Mouse (Mus musculus) embryo, embryonic 11 days (tissue): ENCODE results near the gene Aff3.

Source experiments
- DNase-seq: peaks from one replicate; pipeline ENCODE4 v3.0.0-alpha.2; 2015

Gene Aff3

GRCm38 (mm10) chr1:38384010-38384409, 280.7 kb downstream of the Aff3 start:
- DNase-seq = no peak

DNA sequence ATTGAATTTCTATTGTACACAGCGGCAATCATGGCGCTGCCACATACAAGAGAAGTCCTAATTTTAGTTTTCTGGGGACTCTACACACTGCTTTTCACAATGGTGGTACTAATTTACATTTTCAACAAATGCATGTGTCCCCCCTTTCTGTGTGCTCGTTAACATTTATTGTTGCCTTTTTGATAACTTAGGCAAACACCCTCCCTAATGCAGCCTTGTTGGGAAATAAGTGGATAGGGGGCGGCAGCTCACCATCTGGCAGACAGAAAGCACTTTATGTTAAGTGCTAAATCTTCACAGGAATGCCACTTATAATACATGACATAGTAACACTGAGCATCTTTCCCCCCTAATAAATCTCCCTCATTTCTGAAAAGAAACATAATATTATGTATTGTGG, 282.1 kb downstream of the Aff3 start:
- DNase-seq = no peak

DNA sequence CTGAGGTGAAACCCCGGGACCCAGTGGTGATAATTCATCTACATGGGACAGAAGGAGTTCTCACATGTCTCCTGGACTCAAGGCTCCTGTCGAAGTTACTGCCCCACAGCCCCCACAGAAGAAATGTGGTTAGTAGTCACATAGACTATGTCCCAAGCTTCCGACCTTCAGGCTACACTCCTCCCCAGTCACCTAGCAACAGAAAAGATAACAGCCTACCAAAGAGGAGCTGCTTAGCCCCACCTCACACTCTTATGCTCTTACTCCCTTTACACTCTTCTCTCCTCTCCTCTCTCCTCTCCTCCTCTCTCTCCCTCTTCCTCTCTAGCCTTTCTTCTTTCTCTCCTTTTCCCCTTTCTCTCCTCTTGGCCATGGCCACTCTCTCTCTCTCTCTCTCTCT, 286.8 kb downstream of the Aff3 start:
- no peak for DNase-seq

DNA sequence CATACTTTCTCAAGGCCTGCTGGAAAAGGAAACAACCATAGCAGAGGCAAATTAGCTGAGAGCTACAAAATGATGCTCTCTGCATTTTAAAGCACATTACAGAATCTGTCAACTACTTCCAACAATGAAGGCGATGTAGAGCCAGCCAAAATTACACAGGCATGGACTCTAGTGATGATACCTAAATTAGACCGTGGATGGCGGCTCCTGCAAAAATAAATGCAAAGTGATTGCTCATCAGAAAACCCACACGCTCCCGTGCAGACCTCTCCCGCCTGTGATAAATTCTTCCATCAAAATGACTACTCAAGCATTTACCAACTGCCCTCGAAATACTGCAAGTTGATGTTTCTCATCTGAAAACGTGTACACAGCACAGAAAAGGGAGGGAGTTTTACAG, 295.6 kb downstream of the Aff3 start:
- no peak for DNase-seq

DNA sequence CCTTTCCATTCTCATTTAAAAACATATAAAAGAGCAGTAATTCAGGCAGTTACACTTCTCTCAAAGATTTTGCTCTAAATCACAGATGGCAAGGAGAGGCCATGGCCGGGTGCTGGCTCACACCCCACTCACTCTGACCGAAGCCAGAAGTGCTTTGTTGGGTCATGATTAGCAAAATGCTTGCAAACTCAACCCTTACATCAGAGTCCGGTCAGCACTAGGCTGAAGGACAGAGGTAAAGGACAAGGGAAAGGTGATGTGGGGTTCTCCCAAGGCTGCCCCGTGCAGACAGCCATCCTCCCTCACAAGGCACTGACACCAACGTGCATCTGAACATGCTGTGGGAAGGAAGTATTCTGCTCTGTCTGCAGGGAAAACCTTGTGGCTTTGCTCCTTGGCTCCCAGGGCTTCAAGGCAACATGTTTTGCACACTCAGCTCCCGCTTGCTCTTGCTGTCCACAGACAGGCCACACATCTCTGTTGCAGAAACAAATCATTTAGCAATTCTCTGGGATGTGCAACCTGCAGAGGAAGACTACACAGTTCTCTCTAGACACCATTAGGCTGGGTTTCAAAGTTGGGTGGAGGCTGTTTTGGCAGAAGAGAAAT, 296.6 kb downstream of the Aff3 start:
- no peak for DNase-seq

DNA sequence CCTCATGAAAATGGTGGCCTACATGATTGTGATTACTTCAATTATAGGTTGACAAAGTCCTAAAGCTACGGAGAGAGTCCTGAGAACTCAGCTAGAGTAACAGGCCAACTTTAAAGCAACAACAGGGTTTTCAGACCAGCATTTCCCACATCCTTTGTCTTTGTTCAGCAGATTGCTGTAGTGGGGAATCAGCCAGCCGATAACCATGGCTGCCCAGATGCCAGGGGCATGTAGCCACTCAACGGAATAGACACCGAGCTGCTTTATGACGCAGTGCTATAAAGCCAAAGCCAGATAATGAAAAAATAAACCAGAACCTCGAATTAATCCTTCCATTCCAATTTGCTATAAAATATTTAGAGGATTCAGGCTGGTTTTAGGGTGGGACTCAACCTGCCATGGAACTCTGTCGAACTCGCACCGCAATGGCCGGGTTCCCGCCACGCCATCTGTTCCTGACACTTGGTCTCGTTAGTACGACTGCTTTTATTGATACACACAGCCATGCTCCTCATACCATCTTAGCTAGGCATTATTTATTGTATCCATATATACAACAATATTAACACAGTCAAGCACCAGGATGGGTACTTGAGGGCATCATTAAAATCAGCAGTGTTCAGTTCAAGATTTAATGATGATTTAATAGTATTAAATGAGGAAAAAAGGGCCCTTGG, 297.2 kb downstream of the Aff3 start:
- DNase-seq = no peak

- DNase-seq = no peak
These were observed 300.9 kb downstream of the Aff3 start for GRCm38 (mm10) chr1:38363856-38364255.

GRCm38 (mm10) chr1:38362275-38362674, 302.5 kb downstream of the Aff3 start:
- no peak for DNase-seq

GRCm38 (mm10) chr1:38358797-38359349, 305.9 kb downstream of the Aff3 start:
- no peak for DNase-seq

DNA sequence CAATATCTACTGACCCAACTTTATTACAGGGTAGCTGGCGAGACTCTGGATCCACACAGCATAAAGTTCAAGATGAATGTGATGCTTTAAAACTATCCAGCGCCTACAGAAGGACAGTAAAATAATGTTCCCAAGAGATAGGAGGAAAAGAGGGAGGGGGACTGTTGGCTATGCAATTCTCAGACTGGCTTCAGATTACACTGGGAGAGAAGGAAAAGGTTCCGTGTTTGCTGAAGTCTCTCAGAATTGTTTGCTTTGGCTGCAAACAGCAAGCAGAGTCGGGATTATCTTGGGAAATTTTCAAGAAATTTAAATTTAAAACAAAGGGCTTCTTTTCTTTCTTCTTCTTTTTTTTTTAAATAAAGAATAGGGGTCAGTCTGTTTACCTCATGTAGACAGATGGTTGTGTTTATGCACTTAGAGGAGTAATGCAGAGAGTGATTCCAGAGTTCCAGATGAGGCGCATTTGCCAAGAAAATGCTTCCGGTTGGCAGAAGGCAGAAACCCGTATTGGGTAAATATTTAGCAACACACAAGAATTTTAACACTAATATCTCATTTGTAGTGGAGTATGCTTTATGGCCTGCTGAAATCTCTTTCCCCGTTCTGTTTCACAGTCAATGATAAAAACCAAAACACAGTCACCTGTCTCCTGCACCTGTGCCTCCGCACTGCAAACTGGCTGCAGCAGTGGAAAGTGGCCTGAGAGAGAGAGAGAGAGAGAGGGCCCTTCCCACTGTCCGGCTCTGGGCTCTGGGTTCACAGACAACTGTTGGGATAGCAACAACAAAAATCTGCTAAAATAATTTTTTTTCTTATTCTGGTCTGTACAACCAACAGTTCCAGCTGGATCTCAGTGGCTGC, 306.6 kb downstream of the Aff3 start:
- DNase-seq = no peak

DNA sequence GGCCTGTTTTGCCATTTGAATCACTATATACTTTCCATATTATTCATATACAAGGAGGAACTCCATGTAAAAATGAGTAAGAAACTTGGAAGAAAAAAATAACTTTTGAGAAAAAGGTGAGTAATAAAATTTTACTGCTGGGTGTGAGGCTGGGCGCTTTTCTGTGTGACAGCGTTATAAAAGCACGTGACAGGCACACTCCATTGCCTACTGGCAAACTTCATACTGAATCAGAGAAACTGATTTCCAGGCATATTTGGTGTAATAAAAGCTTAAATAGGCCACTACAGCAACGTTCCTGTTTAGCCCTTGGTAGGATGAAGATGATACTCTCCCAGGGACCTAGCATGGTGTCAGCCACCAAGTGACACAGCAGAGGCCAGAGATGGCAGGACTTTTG, 310.2 kb downstream of the Aff3 start:
- DNase-seq = no peak

GRCm38 (mm10) chr1:38347346-38347745, 317.4 kb downstream of the Aff3 start:
- DNase-seq = no peak

DNA sequence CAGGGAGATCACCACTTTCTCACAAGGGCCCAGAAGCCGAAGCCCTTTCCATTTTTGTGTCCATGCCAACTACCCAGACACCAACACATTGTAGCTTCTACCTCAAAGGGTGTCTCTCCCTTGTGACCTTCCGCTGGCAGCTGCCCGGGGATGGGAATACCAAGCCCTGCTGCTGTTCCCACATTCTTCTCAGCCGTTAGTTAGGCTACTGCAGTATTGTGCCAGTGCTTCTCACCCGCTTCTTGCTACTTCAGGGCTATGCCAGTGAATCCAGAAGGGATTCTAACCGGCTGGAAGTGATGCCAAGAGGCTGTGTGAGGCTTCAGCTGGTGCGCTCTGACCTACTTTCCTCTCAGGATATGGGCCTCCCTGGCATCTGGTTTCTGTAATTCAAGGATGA, 330.5 kb downstream of the Aff3 start:
- no peak for DNase-seq

- no peak for DNase-seq
These were observed 331.8 kb downstream of the Aff3 start for GRCm38 (mm10) chr1:38332919-38333318.

DNA sequence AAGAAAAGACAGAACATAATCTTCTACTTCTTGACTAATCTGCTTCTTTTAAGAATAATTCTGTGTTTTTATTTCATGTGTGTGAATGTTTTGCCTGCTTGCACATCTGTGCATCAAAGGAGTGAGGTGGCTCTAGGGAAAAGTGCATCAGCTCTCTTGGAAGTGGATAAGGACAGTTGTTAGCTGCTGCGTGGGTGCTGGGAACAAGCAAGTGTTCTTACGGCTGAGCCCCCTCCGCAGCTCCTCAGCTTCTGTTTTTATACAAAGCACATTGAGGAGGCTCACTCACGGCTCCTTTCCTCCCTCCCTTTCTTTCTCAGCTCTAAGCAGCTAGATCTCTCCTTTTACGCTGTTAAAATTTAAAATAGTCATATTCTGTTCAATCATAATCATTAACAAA, 340.5 kb downstream of the Aff3 start:
- DNase-seq = no peak

- no peak for DNase-seq
These were observed 342.9 kb downstream of the Aff3 start for GRCm38 (mm10) chr1:38321861-38322260.

DNA sequence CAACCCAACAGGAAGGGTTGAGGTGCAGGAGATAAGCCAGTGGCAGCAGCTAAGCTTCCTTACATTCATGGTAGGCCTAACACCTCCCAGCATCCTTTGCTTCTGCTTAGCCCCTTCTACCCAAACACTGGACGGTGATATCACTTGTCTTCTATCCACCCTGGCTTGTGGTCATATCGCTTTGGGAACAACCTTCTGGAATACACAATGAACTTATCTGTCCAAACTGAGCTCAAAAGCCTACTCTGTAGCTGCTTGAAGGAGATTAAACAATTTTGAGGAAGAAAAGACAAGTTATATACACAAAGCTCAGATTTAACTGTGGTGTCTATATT, 343.8 kb downstream of the Aff3 start:
- DNase-seq = no peak

DNA sequence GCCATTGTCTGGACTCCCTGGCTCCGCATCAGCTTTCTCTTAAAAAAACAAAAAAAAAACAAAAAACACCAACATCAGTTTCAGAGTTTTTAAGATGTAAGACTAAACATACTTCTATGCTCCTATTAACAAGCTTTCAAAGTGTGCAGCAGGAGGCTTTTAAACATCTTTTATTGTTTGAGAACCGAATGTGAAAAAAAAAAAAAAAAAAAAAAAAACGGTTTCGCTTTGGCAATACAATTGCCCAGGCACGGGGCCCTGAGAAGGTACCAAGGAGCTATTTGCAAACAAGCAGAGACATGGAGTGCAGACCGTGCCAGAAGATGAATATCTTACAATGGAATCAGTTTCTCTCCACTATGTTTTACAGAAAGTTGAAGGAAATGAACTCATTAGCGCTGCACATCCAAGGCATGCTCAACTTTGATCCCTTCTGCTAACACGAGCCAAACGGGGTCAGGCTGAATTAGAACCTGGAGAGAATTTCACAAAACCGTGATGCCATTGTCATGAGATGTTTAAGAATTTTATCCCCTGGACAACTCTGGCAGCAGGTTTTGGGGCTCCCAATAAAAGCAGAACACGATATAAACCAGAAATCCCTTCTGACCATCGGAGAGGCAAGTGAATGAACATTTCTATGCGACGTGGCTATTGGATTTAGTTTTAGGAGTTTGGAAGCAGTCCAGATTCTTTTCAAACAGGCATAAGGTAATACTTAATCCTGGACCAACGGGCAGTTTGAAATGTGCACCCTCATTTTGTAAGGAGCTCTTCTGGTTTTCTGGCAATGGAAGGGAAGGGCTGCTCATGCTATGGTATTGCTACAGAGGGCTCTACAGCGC, 344.4 kb downstream of the Aff3 start:
- DNase-seq = no peak

DNA sequence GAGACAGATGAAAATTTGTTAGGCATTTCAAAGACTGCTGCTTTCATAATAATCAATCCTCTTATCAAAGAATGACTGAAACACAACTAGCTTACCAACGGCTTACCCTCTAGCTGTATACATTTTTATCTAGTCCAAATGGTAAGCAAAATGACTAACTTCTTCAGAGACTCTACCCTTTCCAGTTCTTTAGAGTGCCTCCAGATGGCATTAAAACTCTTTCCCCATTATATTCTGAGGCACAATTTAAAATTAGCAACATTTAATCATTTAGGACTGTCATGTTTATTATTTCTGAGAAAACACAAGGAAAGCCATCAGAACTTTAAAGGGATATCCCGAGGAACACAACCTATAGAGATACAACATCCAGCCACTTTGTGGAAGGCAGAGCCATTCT, 346.1 kb downstream of the Aff3 start:
- no peak for DNase-seq

DNA sequence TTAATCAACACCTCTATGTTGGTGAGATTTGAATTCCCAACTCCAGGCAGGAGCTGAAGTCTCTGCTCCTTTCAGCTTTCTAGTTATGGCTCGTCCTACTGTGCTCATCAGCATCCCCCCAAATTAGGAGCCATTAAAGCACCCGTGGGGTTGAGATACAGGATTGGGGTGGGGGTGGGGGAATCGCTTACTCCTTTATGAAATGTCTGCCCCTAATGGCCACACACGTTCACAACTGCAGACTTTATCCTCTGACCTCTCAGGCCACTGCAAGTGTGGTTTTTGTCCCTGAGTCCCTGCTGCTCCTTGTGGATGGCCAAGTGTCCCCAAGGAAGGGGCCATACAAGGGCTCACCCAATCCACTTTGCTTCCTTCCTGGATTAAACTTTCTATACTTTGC, 348.8 kb downstream of the Aff3 start:
- DNase-seq = no peak

DNA sequence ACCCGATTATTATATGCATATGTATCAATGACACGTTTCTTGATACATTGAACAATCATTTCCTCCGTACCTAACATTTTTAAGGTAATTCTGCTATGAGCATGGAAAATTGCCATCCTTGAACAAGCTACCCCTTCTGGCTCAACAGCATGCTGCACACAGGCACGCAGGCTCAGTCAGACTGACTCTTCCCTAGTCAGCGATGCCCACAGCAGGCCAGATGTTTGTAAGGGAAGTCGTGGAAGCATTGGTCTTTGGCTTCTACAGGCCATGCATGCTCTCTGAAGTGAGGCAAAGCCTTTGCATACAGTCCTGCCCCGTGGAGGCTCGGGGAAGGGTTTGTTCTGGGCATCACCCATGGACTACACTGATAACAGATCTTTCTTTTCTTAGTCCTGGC, 354.3 kb downstream of the Aff3 start:
- DNase-seq = no peak

- no peak for DNase-seq
These were observed 354.7 kb downstream of the Aff3 start for GRCm38 (mm10) chr1:38310076-38310475.

- DNase-seq = no peak
These were observed 355.4 kb downstream of the Aff3 start for GRCm38 (mm10) chr1:38309341-38309740.
